Mouse (Mus musculus) heart, adult 9 months (tissue): ENCODE data around the gene Rpl9.

ENCODE experiments used
- DNase-seq, 2 experiments: peaks; one replicate each; pipeline ENCODE4 v3.0.0; 2022; ENCODE audit warnings: low spot score in 2 of 2

The Rpl9 gene

GRCm38 (mm10) chr5:65390648-65391644 lies at the start of gene Rpl9, which contains the start of gene Lias:
Rpl9 (minus strand) TSS chr5:65391444.
Lias (plus strand) TSS chr5:65391497.
- DNase-seq, result peak; percentile 98

DNA sequence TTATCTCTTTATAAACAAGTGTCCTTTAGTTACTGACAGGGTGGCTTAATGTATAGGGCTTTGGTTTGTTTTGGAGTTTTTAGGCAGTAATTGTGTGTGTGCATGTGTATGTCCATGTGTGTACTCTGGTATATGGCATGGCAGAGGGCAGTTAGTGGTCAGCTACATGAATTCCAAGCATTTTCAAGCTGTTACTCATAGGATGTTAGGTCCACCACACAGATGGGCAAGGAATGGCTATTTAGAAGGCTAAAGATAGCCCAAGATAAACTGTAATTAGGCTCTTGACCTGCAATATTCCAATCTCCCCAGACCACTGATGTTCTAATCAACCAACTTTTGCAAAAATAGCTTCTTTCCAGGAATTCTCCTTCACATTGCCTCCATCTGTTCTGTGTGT lies 46.8 kb upstream of the Rpl9 start:
- no peak for DNase-seq

DNA sequence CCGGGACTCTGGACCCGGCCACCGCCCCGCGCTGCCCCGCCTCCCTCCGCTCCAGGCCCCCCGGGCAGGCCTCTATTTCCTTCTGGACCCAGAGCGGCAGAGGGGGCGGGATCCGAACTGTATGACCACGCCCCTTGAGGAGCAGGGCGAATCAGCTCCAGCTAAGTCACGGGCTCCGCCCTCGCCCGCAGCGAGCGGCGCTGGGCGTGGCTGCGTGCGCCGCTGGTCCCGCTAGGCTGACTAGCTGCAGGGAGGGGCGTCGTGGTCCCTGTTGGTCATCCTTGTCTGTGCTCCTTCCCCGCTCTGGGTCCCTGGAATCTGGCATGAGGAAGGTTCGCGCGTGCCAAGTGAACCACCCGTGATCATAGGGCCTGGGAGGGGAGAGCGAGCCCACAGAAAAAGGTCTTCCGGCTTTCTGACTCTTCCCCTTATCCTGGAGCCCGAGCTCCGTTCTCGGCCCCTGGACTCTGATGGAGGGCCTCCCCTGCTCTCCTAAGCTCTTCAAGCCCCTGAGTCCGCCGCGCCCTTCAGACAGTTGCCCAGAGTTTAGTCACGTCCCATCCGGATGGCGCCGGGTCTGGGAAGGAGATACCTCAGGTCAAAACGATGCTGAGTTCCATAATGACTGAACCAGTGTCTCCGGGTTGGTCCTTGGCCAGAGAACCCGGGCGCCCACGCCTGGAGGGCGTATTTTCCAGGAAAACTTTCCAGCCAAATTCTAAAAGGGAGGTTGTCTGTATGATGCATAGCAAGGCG lies 44.7 kb upstream of the Rpl9 start, which contains the start of gene Ugdh:
Gene Ugdh, minus strand, starts transcription at position 144 of the 756 bp plus-strand sequence.
- DNase-seq, result peak; percentile 97 to 98

DNA sequence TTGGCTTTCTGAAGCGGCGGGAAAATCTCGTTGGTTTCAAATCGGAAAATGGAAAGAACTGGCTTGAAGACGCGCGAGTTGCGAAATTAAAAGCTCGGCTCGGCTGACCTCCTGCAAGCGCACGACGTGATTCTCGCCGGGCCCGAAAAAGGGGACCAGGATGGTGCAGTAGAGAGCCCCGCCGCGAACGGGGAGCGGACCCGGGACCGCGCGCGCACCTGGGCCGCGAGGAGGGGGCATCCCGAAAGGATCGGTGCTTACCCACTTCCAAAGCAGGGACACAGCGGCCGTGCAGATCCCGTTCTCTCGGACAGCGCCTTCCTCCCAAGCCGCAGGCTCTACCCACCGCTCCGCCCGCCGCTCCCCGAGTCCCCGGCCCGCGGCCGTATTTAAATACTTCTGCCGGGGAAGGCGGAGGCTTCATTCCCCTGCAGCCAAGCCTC lies 44.1 kb upstream of the Rpl9 start:
- DNase-seq, result no peak

DNA sequence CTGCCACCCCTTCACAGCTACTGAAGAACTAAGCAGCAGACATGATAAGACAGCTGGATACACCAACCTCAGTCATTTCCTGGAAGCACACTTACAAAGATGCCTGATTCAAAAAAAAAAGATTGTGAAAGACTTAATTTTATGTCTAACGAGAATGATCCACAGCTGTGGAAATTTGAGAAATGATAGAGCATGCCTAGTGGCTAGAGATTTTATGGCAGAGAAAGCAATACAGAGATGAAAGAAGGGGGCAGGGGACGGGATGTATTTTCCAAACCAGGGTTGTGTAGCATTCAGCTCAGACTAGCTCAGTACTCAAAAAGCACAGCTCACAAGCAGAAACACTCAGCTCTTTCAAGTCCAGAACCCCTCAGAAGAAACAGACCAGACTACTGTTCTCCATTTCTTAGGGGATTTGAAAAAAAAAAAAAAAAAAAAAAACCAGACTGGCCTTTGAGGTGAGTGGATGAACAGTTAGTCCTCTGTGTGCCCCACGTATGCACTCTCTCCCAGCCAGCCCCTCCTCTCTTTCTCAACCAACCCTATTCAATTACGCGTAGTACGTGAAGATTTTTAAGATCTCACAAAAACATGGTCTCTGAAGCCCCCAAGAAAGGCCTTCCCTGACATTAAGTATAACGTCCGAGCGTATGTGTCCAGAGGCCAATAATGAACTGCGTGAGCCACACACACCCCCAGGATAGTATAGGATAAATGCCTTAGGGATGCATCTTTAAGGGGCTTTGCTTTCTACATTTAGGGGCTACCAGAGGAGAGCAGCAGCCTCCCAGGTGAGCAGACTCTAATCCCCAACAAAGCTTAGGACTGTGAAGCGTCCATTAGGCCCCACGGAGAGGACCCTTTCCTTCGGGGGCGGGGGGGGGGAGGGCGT lies 43.5 kb upstream of the Rpl9 start:
- DNase-seq, result peak in 1 of 2 experiments; percentile 17

GRCm38 (mm10) chr5:65429441-65429840 lies 38.2 kb upstream of the Rpl9 start:
- DNase-seq, result no peak

DNA sequence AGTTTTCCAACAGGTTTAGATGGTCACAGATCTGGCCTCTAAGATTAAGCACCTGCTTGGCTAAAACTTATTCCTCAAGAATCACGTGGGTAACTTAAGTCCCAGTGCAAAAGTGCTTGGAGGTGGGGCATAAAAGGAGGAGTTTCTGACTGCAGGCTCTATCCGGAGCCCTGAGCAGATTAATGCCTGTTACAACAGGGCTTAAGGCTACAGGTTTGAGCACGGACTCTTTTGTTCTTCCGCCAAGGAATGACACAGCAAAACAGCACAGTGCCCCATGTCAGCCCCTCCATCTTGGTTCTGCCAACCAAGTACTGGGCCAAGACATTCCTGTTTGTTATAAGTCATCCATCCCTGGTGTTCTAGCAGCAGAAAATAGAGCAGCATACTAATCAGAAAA lies 37.1 kb upstream of the Rpl9 start:
- no peak for DNase-seq

DNA sequence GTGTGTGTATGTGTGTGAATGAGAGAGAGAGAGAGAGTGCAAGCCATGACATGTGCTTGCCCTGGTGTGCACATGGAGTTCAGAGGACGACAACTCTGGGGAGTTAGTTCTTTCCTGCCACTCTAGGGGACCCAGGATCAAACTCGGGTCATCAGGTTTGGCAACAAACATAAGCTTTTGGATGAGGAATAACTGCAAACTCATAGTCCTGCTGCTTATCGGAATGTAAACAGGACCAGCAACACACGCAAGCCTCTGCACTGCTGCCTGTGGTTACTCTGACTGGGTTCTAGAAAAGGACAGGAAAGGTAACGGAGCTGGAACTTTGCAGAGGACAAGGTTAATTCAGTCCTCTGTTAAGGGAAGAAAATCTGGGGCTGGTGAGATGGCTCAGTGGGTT lies 34.0 kb upstream of the Rpl9 start:
- DNase-seq, result no peak

DNA sequence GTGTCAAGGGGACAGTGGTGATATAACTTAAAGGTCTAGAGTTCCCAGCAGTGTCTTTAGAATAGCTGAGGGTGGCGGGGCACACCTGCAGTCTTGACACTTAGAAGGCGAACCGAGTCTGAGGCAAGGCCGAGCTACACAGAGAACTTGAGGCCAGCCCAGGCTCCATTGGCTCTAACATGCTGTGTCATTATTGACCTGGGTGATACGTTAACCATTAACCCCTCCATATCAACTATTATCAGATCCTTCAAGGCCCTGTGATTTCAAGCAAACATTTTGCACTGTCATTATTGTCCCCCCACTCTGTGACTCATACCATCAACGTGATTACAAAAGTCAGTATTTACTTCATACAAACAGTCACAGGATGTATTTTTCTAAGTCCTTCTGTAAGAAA lies 33.0 kb upstream of the Rpl9 start:
- DNase-seq, result no peak

- no peak for DNase-seq
Observed at GRCm38 (mm10) chr5:65422803-65423202, 31.6 kb upstream of the Rpl9 start.

DNA sequence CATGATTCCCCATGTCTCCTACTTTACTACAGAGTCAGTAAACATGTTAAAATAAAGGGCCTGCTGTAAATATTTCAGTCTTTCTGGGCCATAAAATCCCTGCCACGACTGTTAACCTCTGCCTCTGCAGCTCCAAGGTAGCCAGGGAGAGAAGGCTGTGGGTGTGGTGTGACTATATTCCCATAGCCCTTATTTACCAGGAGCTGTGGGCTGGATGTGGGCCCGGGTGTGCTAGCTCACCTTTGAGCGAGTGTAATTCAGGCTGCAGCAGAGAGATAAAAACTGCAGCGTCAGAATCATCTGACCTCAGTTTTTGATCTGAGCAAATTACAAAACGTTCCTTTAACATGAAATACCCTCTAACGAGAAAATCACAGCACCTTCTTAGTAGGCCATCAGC lies 29.6 kb upstream of the Rpl9 start:
- DNase-seq, result no peak

- no peak for DNase-seq
Observed at GRCm38 (mm10) chr5:65419136-65419535, 27.9 kb upstream of the Rpl9 start.

DNA sequence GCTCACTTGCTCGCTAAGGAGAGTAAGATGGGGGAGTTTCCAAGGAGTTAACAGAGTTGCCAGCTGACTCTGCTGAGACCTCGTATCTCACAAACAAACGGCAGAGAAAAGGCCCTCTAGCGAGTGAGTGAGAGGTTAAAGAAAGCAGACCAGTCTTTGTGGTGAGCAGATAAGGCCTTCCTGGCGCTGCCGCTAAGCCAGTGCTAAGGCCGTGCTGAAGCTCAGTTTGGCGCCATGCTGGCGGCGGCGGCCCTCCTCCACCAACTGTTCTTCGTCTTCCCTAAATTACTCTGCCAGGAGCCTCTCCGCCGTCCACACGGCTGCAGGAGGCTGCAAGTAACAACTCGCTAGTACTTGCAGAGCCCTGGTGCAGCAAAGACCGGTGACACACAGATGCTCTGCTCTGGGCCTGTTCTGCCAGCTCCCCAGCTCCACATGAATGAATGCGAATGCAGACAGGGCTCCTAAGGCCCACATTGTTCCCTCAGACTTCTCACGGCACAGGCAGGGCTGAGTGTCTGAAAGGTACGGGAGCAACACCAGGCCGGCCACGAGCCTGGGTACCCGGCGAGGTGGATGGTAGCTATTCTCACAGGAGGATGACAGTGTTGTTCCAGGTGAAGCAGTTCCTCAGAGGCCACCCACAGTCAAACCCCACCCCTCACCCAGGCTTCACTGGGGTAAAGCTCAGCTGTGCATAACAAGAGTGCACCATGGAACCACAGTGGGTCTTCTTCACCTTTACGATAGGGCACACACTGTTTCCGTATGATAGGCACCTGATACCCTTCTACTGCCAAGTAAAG lies 24.6 kb upstream of the Rpl9 start:
- DNase-seq, result peak; percentile 19 to 33

DNA sequence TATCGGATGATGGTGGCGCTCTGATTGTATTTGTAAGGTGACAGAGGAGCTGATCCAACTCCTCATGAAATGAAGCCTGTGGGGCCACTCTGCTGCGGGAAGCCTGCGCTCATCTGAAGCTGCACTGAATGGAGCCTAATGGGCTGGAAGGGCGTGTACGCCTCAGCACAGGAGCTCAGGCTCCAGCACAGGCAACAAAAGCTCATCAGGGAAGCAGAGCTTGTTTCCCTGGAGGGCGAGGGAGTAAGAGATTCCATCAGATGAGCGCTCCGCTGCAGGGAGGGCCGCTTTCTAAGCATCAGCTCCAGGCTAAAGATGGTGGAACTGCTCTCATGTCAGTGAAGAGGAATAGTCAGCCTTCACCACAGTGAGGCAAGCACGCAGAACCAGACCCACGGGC lies 16.7 kb upstream of the Rpl9 start:
- DNase-seq, result no peak

GRCm38 (mm10) chr5:65401251-65401994 lies 10.2 kb upstream of the Rpl9 start:
- peak; percentile 64 to 83 for DNase-seq

DNA sequence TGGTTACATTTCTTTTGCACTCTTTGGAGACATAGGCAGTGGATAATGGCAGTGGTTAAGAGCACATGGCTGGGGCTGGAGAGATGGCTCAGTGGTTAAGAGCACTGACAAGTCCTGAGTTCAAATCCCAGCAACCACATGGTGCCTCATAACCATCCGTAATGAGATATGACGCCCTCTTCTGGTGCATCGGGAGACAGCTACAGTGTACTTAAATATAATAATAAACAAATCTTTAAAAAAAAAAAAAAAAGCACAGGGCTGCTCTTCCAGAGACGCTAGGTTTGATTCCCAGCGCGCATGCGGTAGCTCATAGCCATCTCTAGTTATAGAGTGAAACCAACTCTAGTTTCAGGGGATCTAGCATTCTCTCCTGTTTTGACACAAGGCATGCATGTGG lies 3.2 kb upstream of the Rpl9 start:
- DNase-seq, result no peak

- DNase-seq, result no peak
Observed at GRCm38 (mm10) chr5:65391753-65392152, 509 bp upstream of the Rpl9 start.

- no peak for DNase-seq
Observed at GRCm38 (mm10) chr5:65387008-65387867, 4.0 kb downstream of the Rpl9 start.

GRCm38 (mm10) chr5:65385704-65386103 lies 5.5 kb downstream of the Rpl9 start:
- no peak for DNase-seq
